Mouse (Mus musculus): ENCODE data around the gene Cysrt1. TPM values are rescaled to one million over a fixed set of nuclear protein-coding genes. Genes with fewer than 3 reads are reported as not detected.

Gene Cysrt1
- polyA plus RNA-seq (2015; fragmentation: Illumina TruSeq; extraction: RNeasy Lipid Tissue Mini Kit (QIAGEN cat#74804); ENCODE audit: insufficient read depth, low read depth, low replicate concordance), result not detected

DNA sequence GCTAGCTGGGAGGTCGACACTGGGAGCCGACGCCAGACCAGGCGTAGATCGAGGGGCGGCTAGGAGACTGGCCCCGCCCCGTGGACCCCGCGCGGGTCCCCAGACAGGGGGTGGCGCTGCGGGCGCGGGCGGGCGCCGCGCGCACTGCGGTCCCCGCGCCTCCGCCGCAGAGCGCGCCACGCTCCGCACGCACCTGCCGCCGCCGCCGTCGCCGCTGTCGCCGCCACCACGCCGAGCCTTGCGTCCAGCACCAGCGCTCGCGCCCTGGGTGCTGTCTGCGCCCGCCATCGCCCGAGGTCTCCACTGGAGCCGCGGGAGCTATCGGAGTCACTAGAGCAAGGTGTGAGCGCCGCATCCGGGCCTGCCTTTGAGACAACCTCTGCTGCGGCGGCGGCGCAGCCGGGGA is at the start of gene Cysrt1, which contains the start of gene Rnf208:
Gene Cysrt1 (minus strand): TSS at position 352 of the 406 bp plus-strand sequence.
Gene Rnf208 (plus strand): TSS at position 155 of the 406 bp plus-strand sequence.

DNA sequence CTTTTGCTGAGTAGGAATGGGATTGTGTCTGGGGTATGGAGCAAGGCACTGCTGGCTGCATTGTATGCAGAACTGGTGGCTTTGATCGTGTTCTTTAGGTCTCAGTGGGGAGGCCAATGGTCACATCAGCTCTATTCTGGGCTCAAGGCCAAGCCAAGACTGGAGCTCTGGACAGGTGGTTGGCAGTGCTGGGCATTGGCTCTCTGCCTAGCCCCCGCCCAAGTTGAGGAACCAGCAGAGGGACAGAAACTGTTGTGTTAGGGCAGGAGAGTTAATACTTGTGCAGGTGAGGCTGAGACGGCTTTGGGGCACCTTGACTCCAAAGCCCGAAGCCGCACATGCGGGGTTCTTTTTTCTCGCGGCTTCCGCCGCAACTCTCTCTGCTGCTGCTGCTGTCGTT is 47.4 kb upstream of the Cysrt1 start, which contains the start of gene Lrrc26:
Gene Lrrc26 (plus strand): TSS at position 265 of the 400 bp plus-strand sequence.

DNA sequence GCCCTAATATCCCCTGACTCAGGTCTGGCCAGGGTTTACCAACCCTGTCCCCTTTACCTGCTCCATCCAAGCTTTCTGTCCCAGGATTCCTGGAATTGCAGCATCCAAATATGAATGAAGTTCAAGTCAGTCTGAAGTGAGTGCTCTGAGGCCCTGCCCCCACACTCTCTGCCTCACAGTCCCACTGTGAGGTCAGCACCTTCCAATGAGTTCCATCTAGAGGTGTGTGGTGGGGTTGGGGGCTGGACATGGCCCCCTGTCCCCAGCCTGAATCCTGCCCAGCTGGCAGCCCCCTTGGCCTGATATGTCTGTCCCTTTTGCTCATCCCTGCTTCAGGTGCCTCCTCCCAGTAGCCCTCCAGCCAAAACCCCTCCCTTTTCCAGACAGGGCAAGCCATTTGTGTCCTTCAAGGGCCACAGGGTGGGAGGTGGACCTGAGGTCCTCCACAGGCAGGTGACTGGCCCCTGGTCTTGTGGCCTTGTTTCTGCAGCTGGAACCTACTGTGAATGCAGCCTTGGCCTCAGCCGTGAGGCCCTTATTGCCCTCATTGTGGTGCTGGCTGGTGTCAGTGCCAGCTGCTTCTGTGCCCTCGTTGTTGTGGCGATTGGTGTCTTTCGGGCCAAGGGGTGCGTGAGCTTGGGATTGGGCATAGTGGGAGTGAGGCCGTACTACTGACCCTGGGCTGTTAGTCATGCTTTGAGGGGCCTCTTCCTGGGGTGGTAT is 45.8 kb upstream of the Cysrt1 start, which contains the start of gene Tmem210:
Gene Tmem210 (plus strand): TSS at position 219 of the 723 bp plus-strand sequence.

DNA sequence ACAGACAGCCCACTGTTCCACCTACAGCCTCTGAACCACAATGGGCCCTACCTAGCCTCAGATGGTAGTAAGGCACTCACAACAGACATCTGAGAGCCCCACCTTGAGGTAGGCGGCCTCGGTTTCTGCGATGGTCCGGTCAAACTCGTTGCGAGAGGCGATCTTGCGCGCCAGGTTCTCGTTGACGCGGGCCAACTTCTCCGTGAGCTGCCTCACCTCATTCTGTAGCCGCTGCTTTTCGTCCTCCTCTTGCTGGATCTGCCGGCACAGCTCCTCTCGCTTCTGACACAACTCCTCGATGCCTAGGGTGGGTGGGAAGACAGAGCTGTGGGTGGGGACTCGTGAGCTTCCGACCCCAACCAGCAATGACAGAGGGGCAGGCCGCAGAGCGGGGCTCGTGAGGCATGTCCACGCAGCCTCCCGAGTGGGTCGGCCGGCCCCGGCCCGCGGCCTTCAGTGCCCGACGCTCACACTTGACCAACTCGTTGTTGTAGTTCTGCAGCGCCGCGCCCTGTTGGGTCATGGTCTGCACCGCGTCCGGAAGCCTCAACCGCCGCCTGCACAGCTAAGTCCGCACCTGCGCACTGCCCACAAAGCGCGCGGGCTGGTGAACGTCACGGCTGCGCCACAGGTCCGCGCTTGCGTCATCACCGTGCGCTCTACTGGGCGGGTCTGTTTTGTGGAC is 29.7 kb upstream of the Cysrt1 start, which contains the start of the genes Ssna1 and Anapc2:
Gene Ssna1 (minus strand): TSS at position 612 of the 685 bp plus-strand sequence.
Gene Anapc2 (plus strand): TSS at position 652 of the 685 bp plus-strand sequence.

DNA sequence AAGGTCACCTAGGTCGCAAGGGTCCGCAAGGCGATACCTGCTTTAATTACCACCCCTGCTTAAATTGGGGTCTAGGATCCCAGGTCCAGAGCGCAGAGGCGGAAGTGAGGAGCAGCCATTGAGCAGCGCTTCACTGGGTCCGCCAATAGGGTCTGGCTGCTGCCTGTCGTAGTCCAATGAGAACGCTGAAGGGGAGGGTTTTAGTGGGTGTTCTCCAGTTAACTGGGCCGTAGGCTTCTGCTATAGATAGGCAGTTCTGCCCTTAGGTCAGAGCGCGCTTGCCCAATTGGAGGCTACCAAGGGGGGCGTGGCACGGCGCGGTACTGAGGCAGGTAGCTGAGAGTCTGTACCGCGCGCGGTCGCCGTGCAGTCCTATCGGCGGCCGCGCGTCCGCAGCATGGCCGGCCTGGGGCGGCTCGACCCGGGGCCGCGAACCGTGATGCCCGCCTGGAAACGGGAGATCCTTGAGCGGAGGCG is 20.1 kb upstream of the Cysrt1 start, which contains the start of gene Tprn:
Gene Tprn (plus strand): TSS at position 328 of the 477 bp plus-strand sequence.

DNA sequence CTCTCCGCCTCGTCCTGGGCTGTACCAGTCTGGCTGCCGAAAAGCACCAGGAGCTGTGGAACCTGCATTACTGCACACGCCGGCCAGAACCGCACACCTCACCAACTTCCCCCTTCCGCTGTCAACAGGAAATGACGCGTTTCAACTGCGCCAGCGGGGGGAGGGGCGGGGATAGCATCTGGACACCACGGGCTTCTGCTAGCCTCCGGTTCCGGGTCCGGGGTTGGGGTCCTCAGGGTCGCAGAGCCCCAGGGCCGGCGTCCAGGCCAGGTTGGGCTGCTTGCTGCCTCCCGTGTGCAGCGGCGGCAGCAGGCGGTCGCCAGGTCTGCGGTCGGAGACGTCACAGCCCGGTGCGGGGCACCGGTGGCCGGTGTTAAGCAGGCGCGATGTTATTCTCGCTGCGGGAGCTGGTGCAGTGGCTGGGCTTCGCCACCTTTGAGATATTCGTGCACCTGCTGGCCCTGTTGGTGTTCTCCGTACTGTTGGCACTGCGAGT is 13.1 kb upstream of the Cysrt1 start, which contains the start of gene Tmem203:
Gene Tmem203 (plus strand): TSS at position 156 of the 496 bp plus-strand sequence.

DNA sequence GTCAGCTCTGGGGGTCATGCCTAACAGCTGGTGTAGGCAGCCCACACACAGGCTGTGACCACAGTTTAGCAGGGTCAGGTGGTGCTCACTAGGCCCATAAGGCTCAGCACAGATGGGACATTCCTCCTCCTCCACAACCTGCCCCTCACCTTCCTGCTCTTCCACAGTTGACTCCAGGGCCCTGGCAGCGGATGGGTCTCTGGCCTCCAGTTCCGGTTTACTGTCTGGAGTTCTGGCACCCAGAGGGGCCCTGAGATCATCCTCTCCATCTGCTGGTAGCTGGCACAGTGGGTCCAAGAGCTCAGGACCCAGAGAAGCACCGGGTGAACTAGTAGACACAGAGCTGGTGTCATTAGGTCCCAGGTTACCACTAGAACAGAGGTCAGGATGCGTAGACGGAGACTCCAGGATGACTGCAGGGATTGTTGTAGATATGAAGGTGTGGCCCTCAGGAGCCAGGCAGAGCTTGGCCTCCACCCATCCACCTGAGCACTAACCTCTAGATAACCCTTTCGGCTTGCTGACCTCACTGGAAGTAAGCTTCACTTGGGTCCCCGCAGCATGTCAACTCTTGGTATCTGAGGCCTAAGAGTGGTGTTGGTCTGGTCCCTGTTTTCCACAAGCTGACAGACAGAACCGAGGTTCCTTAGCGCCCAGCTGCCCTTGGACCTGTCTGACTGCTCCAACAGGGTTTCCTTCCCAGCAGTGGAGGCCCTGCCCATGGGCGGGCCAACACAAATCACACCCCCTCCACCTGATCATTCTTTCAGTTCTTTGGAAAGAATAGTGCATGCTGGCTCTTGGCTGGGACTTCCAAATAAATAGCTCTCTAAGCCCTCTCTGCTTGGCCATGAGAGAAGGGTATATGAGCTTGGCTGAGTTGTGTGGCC is 4.2 kb upstream of the Cysrt1 start, which contains the start of gene AL732309.1:
Gene AL732309.1 (minus strand): TSS at position 681 of the 890 bp plus-strand sequence.

DNA sequence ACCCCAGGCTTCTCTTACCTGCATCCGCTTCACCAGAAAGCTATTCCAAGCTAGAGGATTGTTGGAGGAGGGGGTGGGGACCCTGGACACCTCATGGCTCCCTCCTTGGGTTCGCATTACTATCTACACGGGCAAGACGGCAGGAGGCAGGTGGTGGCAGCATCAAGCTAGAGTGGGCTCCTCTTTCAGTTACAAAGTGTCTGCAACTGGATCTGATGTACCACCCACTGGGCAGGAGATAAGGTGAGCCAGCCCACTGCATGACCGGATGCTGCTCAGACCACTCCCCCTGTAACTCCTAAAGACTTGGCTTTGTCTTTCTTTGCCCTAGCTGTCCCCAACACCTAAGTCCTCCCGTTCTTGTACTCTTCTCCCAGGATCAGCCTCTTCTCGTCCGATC is 5.6 kb downstream of the Cysrt1 start, which contains the start of gene Rnf224:
Gene Rnf224 (minus strand): TSS at position 174 of the 400 bp plus-strand sequence.

DNA sequence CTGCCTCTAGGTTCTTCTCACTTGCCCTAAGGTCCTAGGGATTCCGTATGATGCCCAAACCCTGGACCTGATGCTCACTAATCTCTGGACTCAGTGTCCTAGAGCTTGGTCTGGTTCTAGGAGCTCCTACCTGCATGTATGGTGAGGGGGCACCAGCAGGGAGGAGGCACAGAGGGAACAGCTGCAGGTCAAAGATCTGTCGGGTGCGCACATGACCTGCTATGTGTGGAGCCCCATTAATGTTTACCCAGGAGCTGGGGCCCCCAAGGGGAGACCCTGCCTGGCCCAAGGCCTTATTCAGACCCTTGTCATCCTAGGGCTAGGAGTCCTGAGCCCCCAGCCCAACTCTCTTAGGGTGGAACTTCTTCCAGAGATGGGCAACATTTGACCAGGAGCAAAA is 8.2 kb downstream of the Cysrt1 start, which contains the start of gene Slc34a3:
Gene Slc34a3 (minus strand): TSS at position 315 of the 400 bp plus-strand sequence.

DNA sequence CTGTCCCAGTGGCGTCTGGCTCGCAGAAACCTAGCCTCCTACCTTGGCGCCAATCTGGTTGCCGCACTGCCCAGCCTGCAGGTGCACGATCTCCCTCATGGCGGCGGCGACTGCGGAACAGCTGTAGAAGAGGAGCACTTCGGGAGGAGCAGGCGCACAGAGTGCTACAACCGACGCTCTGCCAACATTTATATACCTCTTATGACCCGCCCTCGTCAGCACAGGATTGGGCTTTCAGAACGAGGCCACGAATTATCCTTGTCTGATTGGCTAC is 17.8 kb downstream of the Cysrt1 start, which contains the start of gene Tubb4b:
Gene Tubb4b (minus strand): TSS at position 211 of the 274 bp plus-strand sequence.

DNA sequence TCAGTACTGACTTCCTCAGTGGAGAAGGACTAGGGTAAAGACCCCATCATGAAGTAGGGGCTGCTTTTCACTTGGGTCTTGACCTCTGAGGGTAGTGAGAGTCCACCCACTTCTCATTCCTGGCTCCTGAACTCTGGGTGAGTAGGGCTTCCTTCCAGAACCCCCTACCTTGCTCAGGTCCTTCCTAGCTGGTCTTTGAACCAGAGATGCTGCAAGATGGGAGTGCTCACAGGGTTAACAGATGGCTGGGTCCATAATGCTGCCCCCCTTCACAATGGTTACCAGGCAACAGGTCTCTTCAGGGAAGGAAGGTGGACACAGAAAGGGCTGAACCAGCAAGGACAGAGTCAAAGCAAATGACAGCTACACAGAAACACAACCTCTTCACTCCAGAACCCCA is 23.8 kb downstream of the Cysrt1 start, which contains the start of gene Fam166a:
Gene Fam166a (plus strand): TSS at position 301 of the 400 bp plus-strand sequence.

DNA sequence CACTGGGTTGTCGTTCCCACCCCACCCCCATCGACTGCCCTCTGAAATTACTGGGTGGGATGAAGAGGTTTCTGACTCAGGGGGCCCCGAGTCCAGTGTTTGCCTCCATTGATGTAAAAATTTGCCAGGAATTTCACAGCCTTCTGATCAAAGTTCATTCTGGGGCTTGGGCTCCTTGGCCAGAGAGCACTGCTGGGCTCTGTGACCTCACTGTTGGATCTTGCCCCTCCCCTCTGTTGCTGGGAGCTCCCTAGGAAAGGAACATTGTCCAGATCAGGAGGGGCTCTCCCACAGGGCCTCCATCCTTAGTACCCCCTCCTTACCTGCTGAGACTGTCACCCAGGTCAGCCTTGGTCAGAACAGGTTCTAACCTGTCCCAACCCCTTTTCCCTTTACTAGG is 27.8 kb downstream of the Cysrt1 start, which contains the start of gene Stpg3:
Gene Stpg3 (minus strand): TSS at position 194 of the 400 bp plus-strand sequence.

DNA sequence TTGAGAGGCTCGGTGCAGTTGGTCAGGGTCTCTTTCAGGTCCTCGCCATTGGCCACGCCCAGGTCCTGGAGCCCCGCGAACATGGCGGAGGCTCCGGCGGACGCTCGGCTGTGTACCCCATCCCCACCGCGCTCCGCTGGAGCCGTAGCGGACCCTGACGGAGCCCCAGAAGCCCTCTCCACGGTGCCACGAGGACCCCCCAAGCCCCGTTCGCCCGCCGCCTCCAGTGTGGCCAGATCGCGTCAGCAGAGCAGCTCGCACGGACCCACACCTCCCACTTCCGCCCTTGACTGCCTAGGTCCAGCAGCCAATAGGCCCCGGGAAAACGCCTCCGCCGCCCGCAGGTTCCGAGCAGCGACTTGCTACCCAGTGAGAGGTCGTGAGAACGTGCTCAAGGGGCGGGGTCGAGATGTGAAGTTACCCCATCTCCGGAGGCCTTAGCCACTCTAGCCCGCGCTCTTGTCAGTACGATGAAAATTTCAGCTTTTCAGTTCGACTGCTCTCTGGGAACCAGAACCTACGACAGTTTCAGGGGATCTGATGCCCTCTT is 31.1 kb downstream of the Cysrt1 start, which contains the start of gene Nelfb:
Gene Nelfb (minus strand): TSS at position 369 of the 550 bp plus-strand sequence.

DNA sequence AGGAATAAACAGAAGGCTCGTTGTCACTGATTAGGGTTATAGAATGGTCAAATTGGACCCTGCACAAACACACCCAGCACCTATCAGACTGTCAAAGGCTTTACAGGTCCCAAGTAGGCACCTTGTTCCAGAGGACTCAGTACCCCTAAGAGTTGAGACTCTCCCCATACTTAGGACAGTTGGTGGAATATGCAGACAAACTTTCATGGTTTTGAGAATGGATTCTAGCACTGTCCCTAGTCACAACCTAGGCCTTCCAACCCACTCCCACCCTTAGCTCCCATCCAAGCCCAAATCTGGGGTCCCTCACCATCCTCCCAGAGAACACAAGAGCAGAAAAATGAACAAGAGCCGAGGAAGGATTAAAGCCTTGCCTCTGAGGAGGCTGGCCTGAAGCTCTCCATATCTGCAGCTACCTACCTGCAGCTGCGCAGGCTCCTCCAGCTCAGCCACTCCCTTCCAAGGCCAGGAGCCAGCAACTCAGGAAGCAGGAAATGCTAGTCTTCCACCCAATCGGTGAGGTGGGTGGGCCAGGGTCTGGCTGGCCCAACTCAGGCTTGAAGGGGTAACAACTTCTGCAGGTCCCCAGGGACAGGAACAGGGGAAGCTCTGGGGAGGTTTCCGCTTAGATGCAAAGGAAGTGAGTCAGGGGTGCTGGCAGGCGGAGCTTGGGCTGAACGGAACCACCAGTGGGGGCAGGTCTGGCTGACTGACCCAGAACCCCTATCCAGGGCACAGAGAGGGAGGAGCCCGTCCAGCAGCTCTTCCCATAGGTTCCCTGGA is 45.9 kb downstream of the Cysrt1 start, which contains the start of gene Tor4a:
Gene Tor4a (minus strand): TSS at position 715 of the 783 bp plus-strand sequence.

Other genes with a start within 250 kb of the Cysrt1 start
- gene Nsmf, start 188.1 kb downstream of the Cysrt1 start, polyA plus RNA-seq (2015; fragmentation: Illumina TruSeq; extraction: RNeasy Lipid Tissue Mini Kit (QIAGEN cat#74804); ENCODE audit: insufficient read depth, low read depth, low replicate concordance), result 18.6 TPM
- not detected for gene Entpd8, start 162.1 kb downstream of the Cysrt1 start, polyA plus RNA-seq (2015; fragmentation: Illumina TruSeq; extraction: RNeasy Lipid Tissue Mini Kit (QIAGEN cat#74804); ENCODE audit: insufficient read depth, low read depth, low replicate concordance)
- gene Noxa1, start 147.3 kb downstream of the Cysrt1 start, polyA plus RNA-seq (2015; fragmentation: Illumina TruSeq; extraction: RNeasy Lipid Tissue Mini Kit (QIAGEN cat#74804); ENCODE audit: insufficient read depth, low read depth, low replicate concordance), result not detected
- 5.7 TPM for gene Nrarp, start 61.7 kb downstream of the Cysrt1 start, polyA plus RNA-seq (2015; fragmentation: Illumina TruSeq; extraction: RNeasy Lipid Tissue Mini Kit (QIAGEN cat#74804); ENCODE audit: insufficient read depth, low read depth, low replicate concordance)
- 4.7 TPM for gene Tor4a, start 45.6 kb downstream of the Cysrt1 start, polyA plus RNA-seq (2015; fragmentation: Illumina TruSeq; extraction: RNeasy Lipid Tissue Mini Kit (QIAGEN cat#74804); ENCODE audit: insufficient read depth, low read depth, low replicate concordance)
- gene Nelfb, start 31.0 kb downstream of the Cysrt1 start, polyA plus RNA-seq (2015; fragmentation: Illumina TruSeq; extraction: RNeasy Lipid Tissue Mini Kit (QIAGEN cat#74804); ENCODE audit: insufficient read depth, low read depth, low replicate concordance), result 17.7 TPM
- gene Stpg3, start 27.8 kb downstream of the Cysrt1 start, polyA plus RNA-seq (2015; fragmentation: Illumina TruSeq; extraction: RNeasy Lipid Tissue Mini Kit (QIAGEN cat#74804); ENCODE audit: insufficient read depth, low read depth, low replicate concordance), result not detected
- not detected for gene Fam166a, start 23.7 kb downstream of the Cysrt1 start, polyA plus RNA-seq (2015; fragmentation: Illumina TruSeq; extraction: RNeasy Lipid Tissue Mini Kit (QIAGEN cat#74804); ENCODE audit: insufficient read depth, low read depth, low replicate concordance)
- gene Tubb4b, start 17.8 kb downstream of the Cysrt1 start, polyA plus RNA-seq (2015; fragmentation: Illumina TruSeq; extraction: RNeasy Lipid Tissue Mini Kit (QIAGEN cat#74804); ENCODE audit: insufficient read depth, low read depth, low replicate concordance), result 52.2 TPM
- not detected for gene Slc34a3, start 8.1 kb downstream of the Cysrt1 start, polyA plus RNA-seq (2015; fragmentation: Illumina TruSeq; extraction: RNeasy Lipid Tissue Mini Kit (QIAGEN cat#74804); ENCODE audit: insufficient read depth, low read depth, low replicate concordance)
- gene Rnf224, start 5.7 kb downstream of the Cysrt1 start, polyA plus RNA-seq (2015; fragmentation: Illumina TruSeq; extraction: RNeasy Lipid Tissue Mini Kit (QIAGEN cat#74804); ENCODE audit: insufficient read depth, low read depth, low replicate concordance), result not detected
- 2.2 TPM for gene Rnf208, start 197 bp downstream of the Cysrt1 start, polyA plus RNA-seq (2015; fragmentation: Illumina TruSeq; extraction: RNeasy Lipid Tissue Mini Kit (QIAGEN cat#74804); ENCODE audit: insufficient read depth, low read depth, low replicate concordance)
- gene AL732309.1, start 4.4 kb upstream of the Cysrt1 start, polyA plus RNA-seq (2015; fragmentation: Illumina TruSeq; extraction: RNeasy Lipid Tissue Mini Kit (QIAGEN cat#74804); ENCODE audit: insufficient read depth, low read depth, low replicate concordance), result 8.3 TPM
- 6.4 TPM for gene Tmem203, start 13.0 kb upstream of the Cysrt1 start, polyA plus RNA-seq (2015; fragmentation: Illumina TruSeq; extraction: RNeasy Lipid Tissue Mini Kit (QIAGEN cat#74804); ENCODE audit: insufficient read depth, low read depth, low replicate concordance)
- 1.3 TPM for gene Tprn, start 20.2 kb upstream of the Cysrt1 start, polyA plus RNA-seq (2015; fragmentation: Illumina TruSeq; extraction: RNeasy Lipid Tissue Mini Kit (QIAGEN cat#74804); ENCODE audit: insufficient read depth, low read depth, low replicate concordance)
- 14.8 TPM for gene Ssna1, start 30.0 kb upstream of the Cysrt1 start, polyA plus RNA-seq (2015; fragmentation: Illumina TruSeq; extraction: RNeasy Lipid Tissue Mini Kit (QIAGEN cat#74804); ENCODE audit: insufficient read depth, low read depth, low replicate concordance)
- 14.2 TPM for gene Anapc2, start 30.0 kb upstream of the Cysrt1 start, polyA plus RNA-seq (2015; fragmentation: Illumina TruSeq; extraction: RNeasy Lipid Tissue Mini Kit (QIAGEN cat#74804); ENCODE audit: insufficient read depth, low read depth, low replicate concordance)
- gene Tmem210, start 45.7 kb upstream of the Cysrt1 start, polyA plus RNA-seq (2015; fragmentation: Illumina TruSeq; extraction: RNeasy Lipid Tissue Mini Kit (QIAGEN cat#74804); ENCODE audit: insufficient read depth, low read depth, low replicate concordance), result not detected
- gene Lrrc26, start 47.5 kb upstream of the Cysrt1 start, polyA plus RNA-seq (2015; fragmentation: Illumina TruSeq; extraction: RNeasy Lipid Tissue Mini Kit (QIAGEN cat#74804); ENCODE audit: insufficient read depth, low read depth, low replicate concordance), result not detected
- 1.8 TPM for gene Grin1, start 76.7 kb upstream of the Cysrt1 start, polyA plus RNA-seq (2015; fragmentation: Illumina TruSeq; extraction: RNeasy Lipid Tissue Mini Kit (QIAGEN cat#74804); ENCODE audit: insufficient read depth, low read depth, low replicate concordance)
- 12.2 TPM for gene Man1b1, start 89.9 kb upstream of the Cysrt1 start, polyA plus RNA-seq (2015; fragmentation: Illumina TruSeq; extraction: RNeasy Lipid Tissue Mini Kit (QIAGEN cat#74804); ENCODE audit: insufficient read depth, low read depth, low replicate concordance)
- 24.6 TPM for gene Dpp7, start 113.9 kb upstream of the Cysrt1 start, polyA plus RNA-seq (2015; fragmentation: Illumina TruSeq; extraction: RNeasy Lipid Tissue Mini Kit (QIAGEN cat#74804); ENCODE audit: insufficient read depth, low read depth, low replicate concordance)
- gene Uap1l1, start 123.2 kb upstream of the Cysrt1 start, polyA plus RNA-seq (2015; fragmentation: Illumina TruSeq; extraction: RNeasy Lipid Tissue Mini Kit (QIAGEN cat#74804); ENCODE audit: insufficient read depth, low read depth, low replicate concordance), result 18.7 TPM
- gene Sapcd2, start 129.9 kb upstream of the Cysrt1 start, polyA plus RNA-seq (2015; fragmentation: Illumina TruSeq; extraction: RNeasy Lipid Tissue Mini Kit (QIAGEN cat#74804); ENCODE audit: insufficient read depth, low read depth, low replicate concordance), result not detected
- 16.2 TPM for gene Entpd2, start 153.4 kb upstream of the Cysrt1 start, polyA plus RNA-seq (2015; fragmentation: Illumina TruSeq; extraction: RNeasy Lipid Tissue Mini Kit (QIAGEN cat#74804); ENCODE audit: insufficient read depth, low read depth, low replicate concordance)
- gene Npdc1, start 156.9 kb upstream of the Cysrt1 start, polyA plus RNA-seq (2015; fragmentation: Illumina TruSeq; extraction: RNeasy Lipid Tissue Mini Kit (QIAGEN cat#74804); ENCODE audit: insufficient read depth, low read depth, low replicate concordance), result 96.2 TPM
- not detected for gene Fut7, start 180.8 kb upstream of the Cysrt1 start, polyA plus RNA-seq (2015; fragmentation: Illumina TruSeq; extraction: RNeasy Lipid Tissue Mini Kit (QIAGEN cat#74804); ENCODE audit: insufficient read depth, low read depth, low replicate concordance)
- gene Abca2, start 186.3 kb upstream of the Cysrt1 start, polyA plus RNA-seq (2015; fragmentation: Illumina TruSeq; extraction: RNeasy Lipid Tissue Mini Kit (QIAGEN cat#74804); ENCODE audit: insufficient read depth, low read depth, low replicate concordance), result 12.8 TPM
- not detected for gene Clic3, start 214.4 kb upstream of the Cysrt1 start, polyA plus RNA-seq (2015; fragmentation: Illumina TruSeq; extraction: RNeasy Lipid Tissue Mini Kit (QIAGEN cat#74804); ENCODE audit: insufficient read depth, low read depth, low replicate concordance)
- 43.3 TPM for gene Paxx, start 218.6 kb upstream of the Cysrt1 start, polyA plus RNA-seq (2015; fragmentation: Illumina TruSeq; extraction: RNeasy Lipid Tissue Mini Kit (QIAGEN cat#74804); ENCODE audit: insufficient read depth, low read depth, low replicate concordance)
- gene Ptgds, start 227.6 kb upstream of the Cysrt1 start, polyA plus RNA-seq (2015; fragmentation: Illumina TruSeq; extraction: RNeasy Lipid Tissue Mini Kit (QIAGEN cat#74804); ENCODE audit: insufficient read depth, low read depth, low replicate concordance), result 2.9 TPM